In the genomic region with DNA sequence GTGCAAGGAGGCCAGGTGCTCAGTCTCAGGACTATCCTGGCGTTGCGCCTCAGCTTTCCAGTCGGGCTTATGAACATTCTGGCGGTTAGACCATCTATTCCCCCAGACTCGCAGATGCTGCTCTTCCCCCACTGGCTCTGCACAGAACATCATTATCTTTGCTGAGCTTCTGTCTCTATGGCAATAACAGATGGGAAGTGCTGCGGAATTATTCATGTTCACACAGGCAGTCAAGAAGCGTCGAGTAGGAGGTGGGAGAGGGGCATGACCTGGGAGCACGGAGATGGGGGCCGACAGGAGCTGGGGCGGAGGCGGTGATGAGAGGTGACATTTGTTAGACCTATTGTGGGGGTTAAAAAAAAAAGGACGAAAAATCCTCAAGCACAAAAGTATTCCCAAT, we compare ENCODE assay signal across 8 mouse cellular contexts. TPM values are rescaled to one million over a fixed set of nuclear protein-coding genes. Genes with fewer than 3 reads are reported as not detected.
DNase-seq lines count a peak whose midpoint lies in the region; ATAC-seq lines count a peak whose summit lies in the region.

No protein-coding gene starts in this region.

- WGBS in heart, embryonic 15.5 days, result 8% methylated on average over 13 of the region's 13 CpGs
- WGBS in macrophage (ENCODE audit: missing documents), result 17% methylated on average over 12 of the region's 13 CpGs

- peak overlapping the region; percentile 75; the same call in 1 of the 2 replicates for H3K9ac ChIP-seq in heart, embryonic 15.5 days

- peaks cover 28% of the 10 kb centered on the region for H3K79me2 ChIP-seq in macrophage (ENCODE audit: inconsistent target)

- peak overlapping the region; percentile 100 for H3K27ac ChIP-seq in heart, embryonic 15.5 days
- peak overlapping the region; percentile 89 for H3K27ac ChIP-seq in macrophage

- peaks cover 18% of the 10 kb centered on the region for H3K4me1 ChIP-seq in heart, embryonic 15.5 days (replicated peaks)

- no peaks in the 10 kb centered on the region for H3K36me3 ChIP-seq in heart, embryonic 15.5 days
- H3K36me3 ChIP-seq in macrophage (ENCODE audit: inconsistent target), result no peaks in the 10 kb centered on the region

- ATAC-seq in heart, embryonic 15.5 days (replicated peaks; ENCODE audit: insufficient number of reproducible peaks, insufficient read depth, low FRiP score, low read depth), result no peak

- H3K9me3 ChIP-seq in heart, embryonic 15.5 days (replicated peaks), result no peaks in the 10 kb centered on the region

- peak overlapping the region; percentile 79 for H3K4me2 ChIP-seq in heart, embryonic 15.5 days

- peak overlapping the region; percentile 90 for H3K4me3 ChIP-seq in heart, embryonic 15.5 days
- peak overlapping the region; percentile 38 for H3K4me3 ChIP-seq in macrophage (ENCODE audit: inconsistent target)

- no peaks in the 10 kb centered on the region for H3K27me3 ChIP-seq in heart, embryonic 15.5 days

- peak; percentile 13 to 21 for DNase-seq in urinary bladder, adult 18-20 months (ENCODE audit: low spot score in 2 of 2)
- DNase-seq in urinary bladder, postnatal 36 days (ENCODE audit: low spot score in 2 of 2), result no peak
- peak; percentile 74 for DNase-seq in embryo, embryonic 11 days
- peak; percentile 68 to 82 for DNase-seq in layer of hippocampus, postnatal 14 days (ENCODE audit: low spot score in 2 of 2)
- peak; percentile 17 for DNase-seq in skeletal muscle tissue, adult 2 months (ENCODE audit: low read depth, low spot score)
- DNase-seq in adrenal gland, postnatal 25 days, result no peak

RNA-seq across cellular contexts. Expression of a gene that starts 1.7 kb away (rescaled TPM):
- 12.3 and 13.2 TPM in 2 replicates for polyA plus RNA-seq in heart, embryonic 15.5 days (2015; fragmentation: Nextera tagmentation; extraction: Ambion mirVana)
- total RNA-seq in layer of hippocampus, postnatal 14 days (2021), result 10 to 100 TPM; 62.7 to 63.9 TPM
- 1,000 to 10,000 TPM in 1 of 26 experiments, 100 to 1,000 TPM in 22, 10 to 100 TPM in 3; 27.8 to 1,005 (median 381) TPM for total RNA-seq in macrophage (2018; cell fraction: chromatin; rRNA removed)
- total RNA-seq in macrophage (2018; cell fraction: cytosol; rRNA removed), result 100 to 1,000 TPM in 9 of 26 experiments, 10 to 100 TPM in 17; 12.1 to 174 (median 62.6) TPM
- 100 to 1,000 TPM in 24 of 26 experiments, 10 to 100 TPM in 2; 25.2 to 663 (median 321) TPM for total RNA-seq in macrophage (2018; cell fraction: nucleus; rRNA removed)
- 8.7 to 24.6 TPM (median 11.8 TPM) in 3 replicates for polyA plus RNA-seq in macrophage (2018)
- total RNA-seq in adrenal gland, postnatal 25 days (2021), result 32.9 and 39.3 TPM in 2 replicates

RNA-seq across cellular contexts. Expression of a gene that starts 56.5 kb away (rescaled TPM):
- polyA plus RNA-seq in heart, embryonic 15.5 days (2015; fragmentation: Nextera tagmentation; extraction: Ambion mirVana), result 7.8 and 9.3 TPM in 2 replicates
- 100 to 1,000 TPM; 189 to 199 TPM for total RNA-seq in layer of hippocampus, postnatal 14 days (2021)
- not detected for total RNA-seq in macrophage (2018; cell fraction: chromatin; rRNA removed)
- total RNA-seq in macrophage (2018; cell fraction: cytosol; rRNA removed), result under 1 TPM in 2 of 26 experiments, not detected in 24; 0.06 to 0.12 TPM
- 1 to 10 TPM in 1 of 26 experiments, under 1 TPM in 1, not detected in 24; 0.54 to 1.7 TPM for total RNA-seq in macrophage (2018; cell fraction: nucleus; rRNA removed)
- not detected in 3 replicates for polyA plus RNA-seq in macrophage (2018)
- 6.6 and 9.4 TPM in 2 replicates for total RNA-seq in adrenal gland, postnatal 25 days (2021)

Comparison
In these comparisons a context has a peak if more than half of its experiments do, and no peak if none do; other contexts are left out.
1. DNase-seq: peak in urinary bladder, adult 18-20 months (2 of 2), embryo, embryonic 11 days (single experiment), layer of hippocampus, postnatal 14 days (2 of 2) and skeletal muscle tissue, adult 2 months (single experiment); none in urinary bladder, postnatal 36 days (0 of 2) and adrenal gland, postnatal 25 days (single experiment).
2. RNA of a gene that starts 56.5 kb away (total RNA-seq): 189 to 199 TPM in layer of hippocampus, postnatal 14 days; 6.6 to 9.4 TPM in adrenal gland, postnatal 25 days; every median in the first group is over 10 times any median in the second.